Mouse (Mus musculus): ENCODE data around the gene Grik5. TPM values are rescaled to one million over a fixed set of nuclear protein-coding genes. Genes with fewer than 3 reads are reported as not detected.

The Grik5 gene
- total RNA-seq, 2 experiments from 2014 or later = 14.6 to 17.1 TPM

GRCm38 (mm10) chr7:25034796-25035195 lies 37.4 kb downstream of the Grik5 start:
- no peak for DNase-seq (ENCODE audit: low spot score in 2 of 2)

DNA sequence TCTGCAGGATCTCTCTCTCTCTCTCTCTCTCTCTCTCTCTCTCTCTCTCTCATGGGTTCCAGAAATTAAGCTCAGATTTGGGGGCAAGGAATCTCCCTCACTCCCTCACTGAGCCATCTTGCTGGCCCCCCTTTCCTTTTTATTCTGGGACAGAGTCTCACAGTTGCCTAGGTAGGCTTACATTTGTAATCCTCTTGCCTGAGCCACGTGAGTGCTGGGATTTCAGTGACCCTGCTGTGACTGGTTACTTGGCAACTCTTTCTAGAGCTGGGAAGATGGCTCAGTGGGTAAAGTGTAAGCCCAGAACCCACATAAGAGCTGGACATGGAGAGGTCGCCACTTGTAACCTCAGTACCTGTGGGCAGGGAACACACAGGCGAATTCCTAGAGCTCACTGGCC lies 40.6 kb downstream of the Grik5 start:
- no peak for DNase-seq (ENCODE audit: low spot score in 2 of 2)

DNA sequence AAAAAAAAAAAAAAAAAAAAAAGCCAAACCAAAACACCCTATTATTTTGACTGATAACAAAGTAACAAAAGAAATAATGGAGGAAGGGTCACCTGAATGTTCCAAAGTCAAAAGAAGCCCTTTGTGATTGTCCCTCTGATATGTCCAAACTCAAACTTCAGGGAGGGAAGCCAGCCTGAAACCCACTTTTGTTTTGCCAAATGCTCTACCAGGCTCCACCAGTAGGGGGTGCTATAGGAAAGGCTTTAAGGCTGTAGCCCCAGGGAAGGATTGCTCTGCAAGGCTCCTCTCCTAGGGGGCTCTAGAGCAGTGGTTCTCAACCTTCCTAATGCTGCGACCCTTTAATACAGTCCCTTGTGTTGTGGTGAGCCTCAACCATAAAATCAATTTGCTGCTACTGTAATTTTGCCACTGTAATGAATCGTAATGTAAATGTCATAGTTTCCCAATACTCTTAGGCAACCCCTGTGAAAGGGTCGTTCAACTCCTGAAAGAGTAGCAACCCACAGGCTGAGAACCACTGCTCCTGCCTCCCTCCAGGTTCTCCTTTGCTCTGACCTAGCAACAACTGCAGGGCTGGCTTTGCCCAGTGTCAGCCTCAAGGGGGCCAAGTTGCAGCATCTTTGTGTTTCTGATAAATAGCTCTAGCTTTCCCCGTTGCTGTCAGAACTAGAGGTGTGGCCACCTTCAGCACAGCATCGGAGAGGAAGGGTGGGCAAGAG lies 42.0 kb downstream of the Grik5 start:
- peak in 1 of 2 experiments; percentile 71 for DNase-seq (ENCODE audit: low spot score in 2 of 2)

DNA sequence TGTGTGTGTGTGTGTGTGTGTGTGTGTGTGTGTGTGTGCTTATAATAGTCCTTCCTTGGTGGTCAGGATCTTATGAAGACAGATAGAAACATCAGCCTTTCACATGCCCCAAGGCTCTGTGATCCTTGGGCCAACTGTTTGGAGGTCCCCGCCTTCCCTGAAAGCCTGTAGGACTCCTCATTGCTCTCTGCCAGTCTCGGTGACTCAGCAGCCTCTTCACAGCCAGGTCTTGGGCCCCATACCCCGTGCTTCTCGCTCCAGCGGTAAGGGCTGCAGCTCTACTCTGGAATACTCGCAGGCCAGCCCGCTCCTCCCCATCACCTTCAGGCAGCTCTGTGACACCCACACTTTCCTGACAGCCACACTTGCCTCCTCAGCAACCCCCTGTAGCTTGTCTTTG lies 45.7 kb downstream of the Grik5 start:
- DNase-seq (ENCODE audit: low spot score in 2 of 2) = no peak

DNA sequence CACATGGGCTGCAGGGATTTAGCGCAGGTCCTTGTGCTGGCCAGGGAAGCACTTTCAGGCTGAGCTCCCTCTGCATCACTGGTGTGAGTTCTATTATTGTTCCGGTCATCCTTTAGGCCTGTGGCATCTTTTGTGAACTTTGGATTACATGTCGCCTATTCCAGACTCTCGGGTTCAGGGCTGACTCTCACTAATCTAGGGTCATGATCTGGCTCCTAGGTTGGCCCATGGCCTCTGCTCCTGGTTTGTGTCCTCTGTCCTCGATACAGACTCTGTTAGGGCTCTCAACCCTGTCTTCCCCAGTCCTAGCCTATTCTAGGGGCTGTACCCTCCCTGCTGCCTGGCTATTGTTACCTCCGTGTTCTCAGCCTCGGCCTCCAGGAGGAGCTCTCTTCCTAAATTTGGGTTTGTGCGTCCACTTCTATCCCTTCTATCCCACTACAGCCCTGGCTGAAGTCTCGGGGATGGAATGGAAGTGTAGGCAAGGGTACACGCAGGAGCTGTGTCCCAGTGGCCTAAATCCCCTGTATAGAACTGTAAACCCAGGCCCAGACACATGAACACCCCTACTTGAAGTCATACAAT lies 46.2 kb downstream of the Grik5 start:
- DNase-seq (ENCODE audit: low spot score in 2 of 2) = peak in 1 of 2 experiments; percentile 30

DNA sequence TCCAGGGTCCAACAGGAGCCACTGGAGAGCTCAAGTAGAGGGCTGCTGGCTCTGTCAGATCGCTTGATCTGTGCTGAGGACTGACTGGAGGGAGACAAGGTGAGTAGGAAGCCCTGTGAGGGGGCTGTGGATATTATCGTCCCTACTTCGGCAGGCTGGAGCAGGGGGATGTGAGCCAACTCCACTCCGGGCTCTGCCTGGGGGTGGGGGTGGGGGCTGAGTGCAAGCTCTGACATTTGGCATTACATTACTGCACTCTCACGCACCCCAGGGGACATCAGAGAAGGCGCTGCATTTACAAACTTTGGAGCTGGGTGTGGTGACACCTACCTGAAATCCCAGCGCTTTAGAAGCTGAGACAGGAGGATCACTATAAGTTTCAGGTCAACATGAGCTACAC lies 60.6 kb downstream of the Grik5 start:
- no peak for DNase-seq (ENCODE audit: low spot score in 2 of 2)

GRCm38 (mm10) chr7:25010090-25010913 lies 61.8 kb downstream of the Grik5 start:
- DNase-seq (ENCODE audit: low spot score in 2 of 2) = peak; percentile 44 to 54

- DNase-seq (ENCODE audit: low spot score in 2 of 2) = no peak
These were observed 62.9 kb downstream of the Grik5 start for GRCm38 (mm10) chr7:25009099-25009700.

- DNase-seq (ENCODE audit: low spot score in 2 of 2) = peak in 1 of 2 experiments; percentile 70
These were observed 63.5 kb downstream of the Grik5 start for GRCm38 (mm10) chr7:25008635-25009034.

- DNase-seq (ENCODE audit: low spot score in 2 of 2) = no peak
These were observed 64.4 kb downstream of the Grik5 start for GRCm38 (mm10) chr7:25007609-25008374.

DNA sequence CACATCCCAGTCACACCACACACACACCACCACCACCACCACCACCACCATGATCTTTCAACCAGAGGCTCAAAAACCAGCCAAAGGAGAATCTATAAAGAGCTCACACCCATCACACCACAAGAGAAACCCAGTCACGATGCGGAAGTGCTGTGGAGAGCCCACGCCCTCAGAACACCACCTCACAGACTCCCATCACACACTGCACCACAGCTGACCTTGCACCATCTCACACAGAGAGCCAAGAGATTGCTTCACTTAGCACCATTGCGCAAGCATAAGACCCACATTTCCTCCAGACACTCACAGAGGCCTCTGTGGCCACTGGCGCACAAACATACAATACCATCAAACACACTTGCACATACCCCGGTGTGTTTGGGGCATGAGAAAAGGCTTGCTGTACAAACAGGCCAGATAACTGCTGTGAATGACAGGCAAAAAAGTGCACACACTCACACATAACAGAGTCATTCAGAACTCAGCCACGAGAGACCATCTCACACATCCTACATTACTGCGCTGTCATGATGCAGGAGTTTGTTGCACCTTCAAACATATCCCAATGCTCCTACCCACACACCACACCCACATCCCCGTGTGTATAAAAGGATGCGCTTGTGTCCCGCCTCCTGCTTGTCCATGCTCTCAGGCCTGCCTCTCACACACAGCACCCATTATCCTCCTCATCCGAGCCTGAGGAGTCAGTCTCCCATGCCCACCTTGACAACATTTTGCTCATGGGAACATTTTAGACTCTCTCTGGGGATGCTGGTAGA lies 65.4 kb downstream of the Grik5 start:
- no peak for DNase-seq (ENCODE audit: low spot score in 2 of 2)

DNA sequence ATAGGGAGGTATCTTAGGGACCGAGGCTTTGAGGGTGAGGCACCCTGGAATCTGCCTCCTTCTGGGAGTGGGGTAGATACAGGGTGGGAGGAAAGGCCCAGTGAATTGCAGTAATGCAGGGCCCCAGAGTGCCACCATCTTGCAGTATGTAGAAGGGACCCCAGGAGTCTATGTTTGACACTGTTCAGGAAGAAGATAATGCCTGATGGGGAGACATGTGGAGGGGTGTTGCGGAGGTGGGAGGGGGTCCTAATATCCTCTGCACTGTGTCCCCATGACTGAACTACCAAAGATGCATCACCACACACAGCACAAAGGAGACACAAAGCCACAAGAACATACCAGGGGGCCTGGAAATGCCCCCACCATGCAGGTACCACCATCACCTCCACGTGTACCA lies 66.0 kb downstream of the Grik5 start:
- DNase-seq (ENCODE audit: low spot score in 2 of 2) = no peak

- DNase-seq (ENCODE audit: low spot score in 2 of 2) = no peak
These were observed 66.6 kb downstream of the Grik5 start, which contains the start of gene Atp1a3 for GRCm38 (mm10) chr7:25005421-25006065. Gene Atp1a3, minus strand, starts transcription at chr7:25005958.

DNA sequence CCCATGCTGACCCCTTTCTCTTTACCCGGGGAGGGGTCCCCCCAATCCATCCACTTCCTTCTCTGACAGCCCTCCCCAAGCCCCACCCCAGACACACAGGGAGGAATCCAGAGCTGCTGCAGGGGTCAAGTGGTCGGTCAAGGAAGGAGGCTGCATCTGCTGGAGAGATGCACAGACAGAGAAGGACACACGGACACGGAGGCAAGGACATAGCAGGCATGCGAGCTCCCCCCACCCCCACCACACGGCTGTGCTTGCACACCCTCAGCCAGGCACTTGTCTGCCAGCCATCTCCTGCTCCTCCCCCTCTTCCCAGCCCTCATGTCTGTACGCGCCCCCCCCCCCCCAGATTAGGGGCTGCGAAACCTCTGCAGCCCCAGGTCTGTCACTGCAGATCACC lies 67.3 kb downstream of the Grik5 start:
- no peak for DNase-seq (ENCODE audit: low spot score in 2 of 2)

- no peak for DNase-seq (ENCODE audit: low spot score in 2 of 2)
These were observed 68.2 kb downstream of the Grik5 start for GRCm38 (mm10) chr7:25003820-25004388.

GRCm38 (mm10) chr7:25003291-25003690 lies 68.9 kb downstream of the Grik5 start:
- DNase-seq (ENCODE audit: low spot score in 2 of 2) = no peak

DNA sequence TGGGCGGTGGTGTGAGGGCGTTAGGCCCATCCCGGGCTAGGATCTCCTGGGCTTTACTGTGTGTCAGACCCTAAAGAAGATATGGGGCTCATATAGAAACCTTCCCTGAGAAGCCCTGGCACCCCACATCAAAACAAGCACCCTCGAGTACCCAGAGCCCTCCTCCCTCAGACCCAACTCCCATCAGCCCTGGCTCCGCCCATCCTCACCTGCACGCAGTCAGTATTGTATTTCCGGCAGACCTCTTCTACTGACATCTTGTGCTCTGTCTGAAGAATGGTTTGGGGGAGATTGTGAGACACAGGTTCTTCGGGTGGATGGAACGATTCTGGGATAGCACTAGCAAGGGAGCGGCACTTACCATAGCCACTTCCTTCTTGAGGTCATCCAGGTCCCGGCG lies 71.4 kb downstream of the Grik5 start:
- DNase-seq (ENCODE audit: low spot score in 2 of 2) = no peak

GRCm38 (mm10) chr7:25000211-25000610 lies 71.9 kb downstream of the Grik5 start:
- no peak for DNase-seq (ENCODE audit: low spot score in 2 of 2)

DNA sequence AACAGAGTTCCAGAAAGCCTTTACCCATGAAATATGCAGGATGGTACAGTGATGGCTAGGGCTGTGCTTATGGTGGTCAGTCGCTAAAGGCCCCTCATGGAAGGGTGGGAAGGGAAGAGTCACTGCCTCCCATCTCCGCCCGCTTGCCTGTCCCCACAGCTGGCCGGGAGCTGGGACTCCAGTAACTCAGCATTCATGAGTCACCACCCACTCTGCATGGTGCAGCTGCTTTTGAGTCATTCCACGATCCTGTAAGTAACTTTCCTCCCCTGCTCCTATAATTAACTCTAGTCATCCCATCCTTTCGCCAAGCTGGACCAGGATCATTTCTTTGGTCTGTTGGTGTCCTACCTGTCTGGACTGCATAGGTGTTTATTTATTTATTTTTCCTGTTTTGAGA lies 79.1 kb downstream of the Grik5 start:
- DNase-seq (ENCODE audit: low spot score in 2 of 2) = no peak

Data from gastrocnemius, postnatal 4 days (tissue).